Mouse (Mus musculus): ENCODE measurements around the gene Pet100.

- TF ChIP-seq GATA1 (IDR thresholded peaks at IDR 0.05; ENCODE audit: low read length), result no peak
- no peak for TF ChIP-seq TAL1 (IDR thresholded peaks at IDR 0.05; ENCODE audit: low read length)
Observed at GRCm38 (mm10) chr8:3655526-3655925, 34.2 kb downstream of the Pet100 start, which contains the start of gene Retn.
